Mouse (Mus musculus) megakaryocyte progenitor cell, adult 5-6 weeks (primary cell): Measurements from ENCODE around the gene Lrriq4. TPM values are rescaled to one million over a fixed set of nuclear protein-coding genes. Genes with fewer than 3 reads are reported as not detected.
"Not testable (repeated sequence)": the region's sequence is repeated elsewhere in the genome, so short reads cannot be mapped to it uniquely, and the experiment has no call there.

Source experiments
- ATAC-seq: replicated peaks from 2 replicates; pipeline ENCODE4 v1.8.0; 2016; ENCODE audit warnings: mild to moderate bottlenecking, moderate TSS enrichment, inconsistent platforms; ENCODE audit not compliant: poor library complexity
- total RNA-seq, 2 experiments: library from RNA; stranded (forward) in 1 of 2; stranded (reverse) in 1 of 2; fragments of 157-497, 149-512 nt in 1 of 2; fragments of 200-1000 nt in 1 of 2; gene quantifications; 2 replicates each; pipeline versions ENCODE4 v1.2.3 to v1.2.4; 2015 to 2017

Lrriq4 gene
- total RNA-seq, 2 experiments from 2014 or later = not detected

DNA sequence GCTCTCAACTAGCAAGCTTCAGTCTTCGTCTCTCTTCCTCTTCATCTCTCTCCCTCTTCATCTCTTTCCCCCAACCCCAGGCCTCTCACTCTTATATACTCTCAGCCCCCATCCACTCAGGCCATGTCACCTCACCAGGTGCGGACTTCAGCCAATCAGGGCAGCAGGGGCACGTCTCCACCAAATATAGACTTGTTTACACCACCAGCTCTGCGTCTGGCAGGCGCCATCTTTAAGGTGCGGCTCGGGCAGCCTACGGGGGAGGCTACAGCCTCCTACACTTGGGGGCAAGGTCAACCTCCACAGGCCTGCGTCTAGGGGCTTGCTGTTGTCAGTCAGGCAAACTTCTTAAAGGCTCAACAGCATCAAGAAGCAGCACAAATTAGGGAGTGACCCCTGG lies 14.2 kb downstream of the Lrriq4 start:
- ATAC-seq = no peak

GRCm38 (mm10) chr3:30683190-30683589 lies 38.9 kb downstream of the Lrriq4 start:
- ATAC-seq = peak; percentile 83

GRCm38 (mm10) chr3:30687216-30687615 lies 42.9 kb downstream of the Lrriq4 start:
- no peak for ATAC-seq

GRCm38 (mm10) chr3:30690976-30691375 lies 46.7 kb downstream of the Lrriq4 start:
- no peak for ATAC-seq

- ATAC-seq = no peak
Observed at GRCm38 (mm10) chr3:30695661-30696060, 51.4 kb downstream of the Lrriq4 start.

- ATAC-seq = peak; percentile 80
Observed at GRCm38 (mm10) chr3:30696346-30696745, 52.0 kb downstream of the Lrriq4 start.

GRCm38 (mm10) chr3:30697891-30698290 lies 53.6 kb downstream of the Lrriq4 start:
- ATAC-seq = no peak

GRCm38 (mm10) chr3:30699711-30700505 lies 55.6 kb downstream of the Lrriq4 start, which contains the start of gene Lrrc31:
TSS of gene Lrrc31 (minus strand) at chr3:30699843.
- not testable (repeated sequence) for ATAC-seq

DNA sequence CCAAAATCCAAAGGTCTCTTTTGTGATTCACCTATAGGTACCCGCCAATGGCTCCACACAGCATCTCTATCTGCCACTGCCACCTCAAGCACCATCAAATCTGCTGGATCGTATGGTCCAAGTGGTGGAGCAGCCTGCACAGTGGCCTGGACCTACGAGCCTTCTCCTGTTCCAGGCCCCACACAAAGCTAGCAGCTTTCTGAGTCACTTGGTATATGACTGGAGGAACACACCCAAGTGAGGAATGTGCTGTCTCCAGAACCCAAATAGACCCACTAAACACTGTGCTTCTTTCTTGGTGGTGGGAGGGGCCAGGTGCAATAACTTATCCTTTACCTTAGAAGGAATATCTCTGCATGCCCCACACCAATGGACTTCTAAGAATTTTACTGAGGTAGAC lies 61.7 kb downstream of the Lrriq4 start:
- ATAC-seq = no peak

DNA sequence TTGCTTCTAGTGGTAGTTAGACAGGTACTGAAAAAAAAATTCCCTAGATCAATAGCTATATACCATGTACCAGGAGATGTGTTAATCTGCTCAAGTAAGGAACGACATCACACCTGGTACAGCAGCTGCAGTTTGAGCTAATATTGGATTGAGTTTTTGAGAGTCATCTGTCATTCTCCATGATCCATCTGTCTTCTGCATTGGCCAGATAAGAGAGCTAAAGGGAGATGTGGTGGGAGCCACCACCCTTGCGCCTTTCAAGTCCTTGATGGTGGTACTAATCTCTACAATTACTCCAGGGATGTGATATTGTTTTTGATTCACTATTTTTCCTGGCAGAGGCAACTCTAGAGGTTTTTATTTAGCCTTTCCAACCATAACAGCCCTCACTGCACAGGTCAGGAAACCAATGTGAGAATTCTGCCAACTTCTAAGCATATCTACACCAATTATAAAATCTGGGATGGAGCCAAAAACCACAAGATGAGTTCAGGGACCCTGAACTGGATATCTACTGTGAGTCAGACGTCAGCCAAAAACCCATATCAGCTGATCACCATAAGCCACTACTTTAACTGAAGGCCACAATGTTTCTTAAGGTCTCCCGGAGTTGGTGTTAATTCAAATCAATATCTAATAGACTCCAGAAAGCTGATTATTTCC lies 62.4 kb downstream of the Lrriq4 start:
- ATAC-seq = peak; percentile 85

- ATAC-seq = no peak
Observed at GRCm38 (mm10) chr3:30710191-30710590, 65.9 kb downstream of the Lrriq4 start.

DNA sequence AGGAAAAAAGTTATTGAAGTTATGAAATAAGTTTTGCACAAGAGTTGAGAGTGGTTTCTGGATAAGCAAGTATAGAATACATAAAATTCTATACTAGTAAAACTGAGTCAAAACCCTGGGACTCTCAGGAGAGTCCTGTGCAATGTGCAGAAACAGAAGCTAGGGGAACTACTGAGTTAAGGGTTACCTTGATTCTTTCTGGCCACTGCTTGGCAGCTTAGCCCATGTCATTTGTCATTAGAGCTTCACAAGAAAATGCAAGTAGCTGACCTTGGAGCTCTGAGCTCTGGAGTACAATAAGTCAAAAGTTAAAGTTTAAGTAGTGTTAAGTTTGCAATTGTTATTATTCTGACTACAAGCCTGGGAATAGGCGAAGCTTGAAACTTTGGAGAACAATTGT lies 69.0 kb downstream of the Lrriq4 start:
- ATAC-seq = no peak

GRCm38 (mm10) chr3:30718649-30719048 lies 74.3 kb downstream of the Lrriq4 start:
- ATAC-seq = peak; percentile 79

Other genes starting within 250 kb of the Lrriq4 start
- 0.54 and 4.0 TPM in 2 replicates for gene Mecom, start 96.5 kb upstream of the Lrriq4 start, total RNA-seq (2015)
- 0.17 and 2.3 TPM in 2 replicates for gene Mecom, start 96.5 kb upstream of the Lrriq4 start, total RNA-seq (2017)
- gene Actrt3, start 44.6 kb upstream of the Lrriq4 start, total RNA-seq (2015) = not detected in 2 replicates
- not detected in 2 replicates for gene Actrt3, start 44.6 kb upstream of the Lrriq4 start, total RNA-seq (2017)
- 22.7 and 27.1 TPM in 2 replicates for gene Mynn, start 42.4 kb upstream of the Lrriq4 start, total RNA-seq (2015)
- gene Mynn, start 42.4 kb upstream of the Lrriq4 start, total RNA-seq (2017) = 26.3 and 26.5 TPM in 2 replicates
- not detected in 2 replicates for gene Lrrc34, start 3.4 kb downstream of the Lrriq4 start, total RNA-seq (2015)
- gene Lrrc34, start 3.4 kb downstream of the Lrriq4 start, total RNA-seq (2017) = not detected in 2 replicates
- gene Lrrc31, start 55.3 kb downstream of the Lrriq4 start, total RNA-seq (2015) = not detected in 2 replicates
- gene Lrrc31, start 55.3 kb downstream of the Lrriq4 start, total RNA-seq (2017) = not detected in 2 replicates
- gene Samd7, start 101.8 kb downstream of the Lrriq4 start, total RNA-seq (2015) = not detected in 2 replicates
- not detected in 2 replicates for gene Samd7, start 101.8 kb downstream of the Lrriq4 start, total RNA-seq (2017)
- 90.6 and 93.2 TPM in 2 replicates for gene Sec62, start 148.4 kb downstream of the Lrriq4 start, total RNA-seq (2015)
- gene Sec62, start 148.4 kb downstream of the Lrriq4 start, total RNA-seq (2017) = 66.4 and 100 TPM in 2 replicates
- 98.0 and 103 TPM in 2 replicates for gene Gpr160, start 211.4 kb downstream of the Lrriq4 start, total RNA-seq (2015)
- gene Gpr160, start 211.4 kb downstream of the Lrriq4 start, total RNA-seq (2017) = 50.3 and 70.8 TPM in 2 replicates